Mouse (Mus musculus) olfactory bulb, adult 2 months (tissue): ENCODE data around the gene Lhfp. TPM values are rescaled to one million over a fixed set of nuclear protein-coding genes. Genes with fewer than 3 reads are reported as not detected.

ENCODE experiments used
- H3K27ac ChIP-seq: fragments of 200-500 bp; 2 replicates; pipeline ENCODE4 v1.5.1; 2012; ENCODE audit warnings: low read depth, low read length; ENCODE audit not compliant: insufficient read depth
- H3K4me1 ChIP-seq: fragments of 200-500 bp; 2 replicates; pipeline ENCODE4 v1.6.1; 2012; ENCODE audit warnings: low read length; ENCODE audit not compliant: control insufficient read depth, insufficient read depth
- H3K4me3 ChIP-seq: fragments of 200-500 bp; 2 replicates; pipeline ENCODE4 v1.5.1; 2012; ENCODE audit warnings: mild to moderate bottlenecking, low read depth, low read length, moderate library complexity; ENCODE audit not compliant: insufficient read depth
- CTCF ChIP-seq: fragments of 200-500 bp; IDR thresholded peaks from 2 replicates; pipeline ENCODE4 v1.5.1; 2012; ENCODE audit warnings: low read depth, mild to moderate bottlenecking, low read length, moderate library complexity; ENCODE audit not compliant: insufficient read depth
- POLR2A ChIP-seq: fragments of 200-500 bp; IDR thresholded peaks from 2 replicates; pipeline ENCODE4 v1.6.1; 2012; ENCODE audit warnings: mild to moderate bottlenecking, low read depth, low read length, moderate library complexity; ENCODE audit not compliant: insufficient read depth
- WGBS: fragments of 180-500 bp; shearing (Covaris S2); methylation state at CpG from one replicate; pipeline ENCODE4 v1.1.7; 2018; 5-methylcytosine and 5-hydroxymethylcytosine counted together
- polyA plus RNA-seq: library from polyadenylated mRNA; stranded (reverse); fragments of >200 nt; gene quantifications from 2 replicates; pipeline ENCODE4 v1.2.4, GENCODE M21; 2012; ENCODE audit warnings: low replicate concordance; ENCODE audit not compliant: missing spikeins, insufficient read depth, insufficient read length

Lhfp gene
- polyA plus RNA-seq, 1 experiment: not detected

- no peak for TF ChIP-seq CTCF
- no peak for TF ChIP-seq POLR2A
- 89% methylated on average over 3 of the region's 3 CpGs for WGBS
- H3K27ac ChIP-seq: no peak overlapping the region
- H3K4me1 ChIP-seq: no peaks in the 10 kb centered on the region
- H3K4me3 ChIP-seq: no peak overlapping the region
These were observed 172.0 kb downstream of the Lhfp start for GRCm38 (mm10) chr3:53213346-53213745.

GRCm38 (mm10) chr3:53213746-53214271 is 172.5 kb downstream of the Lhfp start:
- Histone ChIP-seq H3K4me3 (no peak overlapping the region), H3K4me1 (no peaks in the 10 kb centered on the region), H3K27ac (no peak overlapping the region)
- TF ChIP-seq CTCF: no peak
- TF ChIP-seq POLR2A: no peak
- WGBS: 72% methylated on average over 7 of the region's 7 CpGs

- no peak overlapping the region for H3K27ac ChIP-seq
- TF ChIP-seq CTCF (no peak), POLR2A (no peak)
- H3K4me1 ChIP-seq: no peaks in the 10 kb centered on the region
- WGBS: 56% methylated on average over 4 of the region's 4 CpGs
- H3K4me3 ChIP-seq: no peak overlapping the region
These were observed 173.1 kb downstream of the Lhfp start for GRCm38 (mm10) chr3:53214386-53214785.

GRCm38 (mm10) chr3:53217697-53218096 is 176.4 kb downstream of the Lhfp start:
- Histone ChIP-seq H3K4me1 (no peaks in the 10 kb centered on the region), H3K27ac (no peak overlapping the region), H3K4me3 (no peak overlapping the region)
- WGBS: 58% methylated on average over 5 of the region's 5 CpGs
- TF ChIP-seq CTCF: no peak
- no peak for TF ChIP-seq POLR2A

GRCm38 (mm10) chr3:53221531-53222272 is 180.4 kb downstream of the Lhfp start:
- H3K27ac ChIP-seq: no peak overlapping the region
- WGBS: 55% methylated on average over 5 of the region's 5 CpGs

GRCm38 (mm10) chr3:53224141-53224540 is 182.8 kb downstream of the Lhfp start:
- WGBS: 88% methylated on average over 5 of the region's 5 CpGs
- Histone ChIP-seq H3K4me3 (no peak overlapping the region), H3K27ac (no peak overlapping the region), H3K4me1 (peaks cover 2% of the 10 kb centered on the region; the same call in 1 of the 2 replicates)
- TF ChIP-seq CTCF: no peak
- no peak for TF ChIP-seq POLR2A

More at GRCm38 (mm10) chr3:53221531-53222272, 180.4 kb downstream of the Lhfp start:
- H3K4me1 ChIP-seq: no peaks in the 10 kb centered on the region
- TF ChIP-seq CTCF: no peak
- no peak for TF ChIP-seq POLR2A
- no peak overlapping the region for H3K4me3 ChIP-seq

GRCm38 (mm10) chr3:53225774-53226173 is 184.4 kb downstream of the Lhfp start:
- H3K4me3 ChIP-seq: no peak overlapping the region
- WGBS: 52% methylated on average over 6 of the region's 6 CpGs
- no peak overlapping the region for H3K27ac ChIP-seq
- H3K4me1 ChIP-seq: peaks cover 2% of the 10 kb centered on the region; the same call in 1 of the 2 replicates
- TF ChIP-seq CTCF: no peak
- TF ChIP-seq POLR2A: no peak

GRCm38 (mm10) chr3:53226223-53226622 is 184.9 kb downstream of the Lhfp start:
- TF ChIP-seq POLR2A (no peak), CTCF (no peak)
- Histone ChIP-seq H3K4me3 (no peak overlapping the region), H3K4me1 (peaks cover 2% of the 10 kb centered on the region; the same call in 1 of the 2 replicates), H3K27ac (no peak overlapping the region)
- 77% methylated on average over 6 of the region's 6 CpGs for WGBS

GRCm38 (mm10) chr3:53227866-53228265 is 186.5 kb downstream of the Lhfp start:
- Histone ChIP-seq H3K27ac (no peak overlapping the region), H3K4me3 (no peak overlapping the region), H3K4me1 (peaks cover 4% of the 10 kb centered on the region; the same call in 1 of the 2 replicates)
- TF ChIP-seq CTCF (no peak), POLR2A (no peak)

GRCm38 (mm10) chr3:53230562-53230961 is 189.2 kb downstream of the Lhfp start:
- TF ChIP-seq CTCF (no peak), POLR2A (no peak)
- 93% methylated on average over 3 of the region's 3 CpGs for WGBS
- H3K4me1 ChIP-seq: peaks cover 4% of the 10 kb centered on the region; the same call in 1 of the 2 replicates
- no peak overlapping the region for H3K4me3 ChIP-seq
- H3K27ac ChIP-seq: no peak overlapping the region
